Mouse (Mus musculus) intestine, postnatal 0 days (tissue): ENCODE results near the gene 4930583I09Rik. TPM values are rescaled to one million over a fixed set of nuclear protein-coding genes. Genes with fewer than 3 reads are reported as not detected.

ENCODE experiments used
- ATAC-seq: fragments of 200-750 bp; cut with Nextera tagmentation; 2 replicates; pipeline ENCODE4 v1.8.0; 2017; ENCODE audit warnings: mild to moderate bottlenecking, moderate TSS enrichment, moderate library complexity
- H3K27ac ChIP-seq: fragments of 300-500 bp; sonication (generic); 2 replicates; pipeline ENCODE4 v1.5.1; 2014; ENCODE audit warnings: mild to moderate bottlenecking, low read depth, low read length, moderate library complexity
- H3K27me3 ChIP-seq: fragments of 300-500 bp; sonication (generic); replicated peaks from 2 replicates; pipeline ENCODE4 v1.6.1; 2014; ENCODE audit warnings: low read length, mixed read lengths; ENCODE audit not compliant: control insufficient read depth, insufficient read depth
- H3K36me3 ChIP-seq: fragments of 300-500 bp; sonication (generic); 2 replicates; pipeline ENCODE4 v1.6.1; 2014; ENCODE audit warnings: mild to moderate bottlenecking, moderate library complexity; ENCODE audit not compliant: control insufficient read depth, insufficient read depth
- H3K4me1 ChIP-seq: fragments of 300-500 bp; sonication (generic); replicated peaks from 2 replicates; pipeline ENCODE4 v1.6.1; 2014; ENCODE audit warnings: antibody characterized with exemption, low read length, mixed read lengths; ENCODE audit not compliant: control insufficient read depth, insufficient read depth
- H3K4me2 ChIP-seq: fragments of 300-500 bp; sonication (generic); replicated peaks from 2 replicates; pipeline ENCODE4 v1.6.1; 2014; ENCODE audit warnings: low read depth, mild to moderate bottlenecking, moderate library complexity
- H3K4me3 ChIP-seq: fragments of 300-500 bp; sonication (generic); 2 replicates; pipeline ENCODE4 v1.5.1; 2014; ENCODE audit warnings: low read depth, low read length
- H3K9ac ChIP-seq: fragments of 300-500 bp; sonication (generic); 2 replicates; pipeline ENCODE4 v1.6.1; 2014; ENCODE audit warnings: mild to moderate bottlenecking, low read depth, low read length
- H3K9me3 ChIP-seq: fragments of 300-500 bp; sonication (generic); 2 replicates; pipeline ENCODE4 v1.6.1; 2016; ENCODE audit warnings: mixed run types; ENCODE audit not compliant: control insufficient read depth
- CTCF ChIP-seq: sonication (generic); IDR thresholded peaks from 2 replicates; pipeline ENCODE4 v1.5.1; 2016; ENCODE audit warnings: low read depth, mild to moderate bottlenecking, control low read depth, antibody characterized with exemption, moderate library complexity
- whole genome bisulfite sequencing: fragments of 180-500 bp; shearing (Covaris S2); extraction: QIAGEN DNeasy Blood & Tissue Kit; methylation state at CpG from one replicate; pipeline ENCODE4 v1.1.7; 2014; 5-methylcytosine and 5-hydroxymethylcytosine counted together
- polyA plus RNA-seq: library from polyadenylated mRNA; unstranded; fragments of >200 nt; fragmentation: Nextera tagmentation; extraction: Ambion mirVana; gene quantifications from 2 replicates; pipeline ENCODE4 v1.2.1, GENCODE M21; 2015

4930583I09Rik gene
- polyA plus RNA-seq, 1 experiment from 2014 or later: not detected

- no peak overlapping the region for H3K4me2 ChIP-seq
- H3K27me3 ChIP-seq: no peaks in the 10 kb centered on the region
- no peak for ATAC-seq
- H3K9ac ChIP-seq: no peak overlapping the region
- TF ChIP-seq CTCF: no peak
- H3K36me3 ChIP-seq: no peaks in the 10 kb centered on the region
- no peaks in the 10 kb centered on the region for H3K4me1 ChIP-seq
- H3K4me3 ChIP-seq: no peak overlapping the region
- no peak overlapping the region for H3K27ac ChIP-seq
- H3K9me3 ChIP-seq: no peaks in the 10 kb centered on the region
- WGBS: 91% methylated on average over 1 of the region's 1 CpGs
These were observed 10.8 kb upstream of the 4930583I09Rik start for GRCm38 (mm10) chr17:64846654-64847053.

- no peak for ATAC-seq
- Histone ChIP-seq H3K9ac (no peak overlapping the region), H3K4me3 (no peak overlapping the region), H3K27me3 (no peaks in the 10 kb centered on the region), H3K9me3 (no peaks in the 10 kb centered on the region), H3K36me3 (no peaks in the 10 kb centered on the region), H3K4me2 (no peak overlapping the region), H3K4me1 (no peaks in the 10 kb centered on the region), H3K27ac (no peak overlapping the region)
- 40% methylated on average over 7 of the region's 7 CpGs for WGBS
- TF ChIP-seq CTCF: no peak
These were observed 1.0 kb upstream of the 4930583I09Rik start for GRCm38 (mm10) chr17:64836892-64837291.

GRCm38 (mm10) chr17:64836352-64836751 is 481 bp upstream of the 4930583I09Rik start:
- WGBS: 87% methylated on average over 10 of the region's 10 CpGs
- H3K4me3 ChIP-seq: no peak overlapping the region
- no peaks in the 10 kb centered on the region for H3K27me3 ChIP-seq
- no peaks in the 10 kb centered on the region for H3K4me1 ChIP-seq
- no peaks in the 10 kb centered on the region for H3K36me3 ChIP-seq
- H3K9me3 ChIP-seq: no peaks in the 10 kb centered on the region
- no peak overlapping the region for H3K27ac ChIP-seq
- H3K9ac ChIP-seq: no peak overlapping the region
- no peak for TF ChIP-seq CTCF
- no peak overlapping the region for H3K4me2 ChIP-seq
- no peak for ATAC-seq

DNA sequence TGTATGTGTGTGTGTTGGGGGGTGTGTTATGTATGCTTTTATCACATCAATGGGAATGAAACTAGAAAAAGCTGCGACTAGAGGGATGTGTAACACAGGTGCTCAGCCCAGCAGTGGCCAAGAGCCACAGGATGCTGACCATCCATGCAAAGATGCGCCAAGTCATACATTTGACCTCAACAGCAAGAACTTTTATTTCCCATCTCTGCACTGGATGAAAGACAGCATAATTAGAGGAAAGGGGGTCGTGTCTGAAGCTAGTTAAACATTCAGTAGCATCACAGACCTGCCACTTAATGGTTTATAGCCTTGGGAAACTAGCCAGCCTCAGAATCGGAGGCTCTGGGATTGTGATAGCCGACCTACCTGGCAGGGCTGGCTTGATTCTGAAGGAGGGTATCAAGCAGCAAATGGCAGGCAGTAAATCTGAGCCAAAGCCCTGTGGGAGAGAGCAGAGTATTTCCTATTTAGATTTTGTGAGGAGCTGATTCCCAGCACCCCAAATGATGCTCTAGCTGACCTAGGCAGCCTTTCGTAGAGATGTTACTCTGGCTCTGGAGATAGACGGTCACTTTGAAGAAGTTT is 1.9 kb downstream of the 4930583I09Rik start:
- Histone ChIP-seq H3K27me3 (no peaks in the 10 kb centered on the region), H3K9ac (no peak overlapping the region), H3K4me2 (no peak overlapping the region), H3K9me3 (no peaks in the 10 kb centered on the region), H3K4me3 (no peak overlapping the region), H3K4me1 (no peaks in the 10 kb centered on the region), H3K36me3 (no peaks in the 10 kb centered on the region), H3K27ac (no peak overlapping the region)
- TF ChIP-seq CTCF: no peak
- ATAC-seq: no peak
- 72% methylated on average over 7 of the region's 7 CpGs for WGBS

GRCm38 (mm10) chr17:64833071-64833470 is 2.8 kb downstream of the 4930583I09Rik start:
- H3K4me1 ChIP-seq: no peaks in the 10 kb centered on the region
- 94% methylated on average over 2 of the region's 2 CpGs for WGBS
- no peak overlapping the region for H3K4me2 ChIP-seq
- H3K9me3 ChIP-seq: no peaks in the 10 kb centered on the region
- no peaks in the 10 kb centered on the region for H3K27me3 ChIP-seq
- H3K36me3 ChIP-seq: no peaks in the 10 kb centered on the region
- no peak for ATAC-seq
- no peak overlapping the region for H3K9ac ChIP-seq
- TF ChIP-seq CTCF: no peak
- H3K27ac ChIP-seq: no peak overlapping the region
- H3K4me3 ChIP-seq: no peak overlapping the region

- Histone ChIP-seq H3K27me3 (no peaks in the 10 kb centered on the region), H3K9ac (no peak overlapping the region), H3K9me3 (no peaks in the 10 kb centered on the region), H3K36me3 (no peaks in the 10 kb centered on the region), H3K4me3 (no peak overlapping the region), H3K4me2 (no peak overlapping the region), H3K27ac (no peak overlapping the region), H3K4me1 (no peaks in the 10 kb centered on the region)
- 91% methylated on average over 5 of the region's 5 CpGs for WGBS
- no peak for TF ChIP-seq CTCF
- ATAC-seq: no peak
These were observed 8.4 kb downstream of the 4930583I09Rik start for GRCm38 (mm10) chr17:64827482-64827881.

- Histone ChIP-seq H3K4me2 (no peak overlapping the region), H3K9ac (no peak overlapping the region), H3K4me3 (no peak overlapping the region), H3K9me3 (no peaks in the 10 kb centered on the region), H3K27me3 (no peaks in the 10 kb centered on the region), H3K27ac (no peak overlapping the region), H3K4me1 (no peaks in the 10 kb centered on the region), H3K36me3 (no peaks in the 10 kb centered on the region)
- TF ChIP-seq CTCF: no peak
- 82% methylated on average over 4 of the region's 4 CpGs for WGBS
- no peak for ATAC-seq
These were observed 9.0 kb downstream of the 4930583I09Rik start for GRCm38 (mm10) chr17:64826843-64827242.
